Mouse (Mus musculus) lung, embryonic 14.5 days (tissue): ENCODE measurements around the gene Pgap2. TPM values are rescaled to one million over a fixed set of nuclear protein-coding genes. Genes with fewer than 3 reads are reported as not detected.

Experiments
- ATAC-seq: fragments of 200-750 bp; cut with Nextera tagmentation; 2 replicates; pipeline ENCODE4 v1.8.0; 2017; ENCODE audit warnings: mild to moderate bottlenecking, moderate TSS enrichment, moderate library complexity; ENCODE audit not compliant: insufficient read depth
- DNase-seq: peaks from one replicate; pipeline ENCODE4 v3.0.0-alpha.2; 2015
- H3K27ac ChIP-seq: fragments of 300-500 bp; sonication (generic); 2 replicates; pipeline ENCODE4 v1.5.1; 2014; ENCODE audit warnings: low read depth, mild to moderate bottlenecking, moderate library complexity
- H3K27me3 ChIP-seq: fragments of 300-500 bp; sonication (generic); 2 replicates; pipeline ENCODE4 v1.6.1; 2014; ENCODE audit warnings: low read length, control low read depth; ENCODE audit not compliant: insufficient read depth
- H3K36me3 ChIP-seq: fragments of 300-500 bp; sonication (generic); 2 replicates; pipeline ENCODE4 v1.6.1; 2014; ENCODE audit warnings: control low read depth; ENCODE audit not compliant: insufficient read depth
- H3K4me1 ChIP-seq: fragments of 300-500 bp; sonication (generic); 2 replicates; pipeline ENCODE4 v1.6.1; 2014; ENCODE audit warnings: antibody characterized with exemption, control low read depth; ENCODE audit not compliant: insufficient read depth
- H3K4me2 ChIP-seq: fragments of 300-500 bp; sonication (generic); 2 replicates; pipeline ENCODE4 v1.6.1; 2014; ENCODE audit warnings: mild to moderate bottlenecking
- H3K4me3 ChIP-seq: fragments of 300-500 bp; sonication (generic); 2 replicates; pipeline ENCODE4 v1.5.1; 2014; ENCODE audit warnings: low read depth, low read length
- H3K9ac ChIP-seq: fragments of 300-500 bp; sonication (generic); 2 replicates; pipeline ENCODE4 v1.6.1; 2014
- H3K9me3 ChIP-seq: fragments of 300-500 bp; sonication (generic); 2 replicates; pipeline ENCODE4 v1.6.1; 2016; ENCODE audit warnings: low read depth, low read length, control low read depth
- CTCF ChIP-seq: IDR thresholded peaks from 2 replicates; pipeline ENCODE4 v1.5.1; 2016; ENCODE audit warnings: antibody characterized with exemption, low read depth
- WGBS: fragments of 180-500 bp; shearing (Covaris S2); extraction: QIAGEN DNeasy Blood & Tissue Kit; methylation state at CpG from one replicate; pipeline ENCODE4 v1.1.7; 2014; 5-methylcytosine and 5-hydroxymethylcytosine counted together
- polyA plus RNA-seq: library from polyadenylated mRNA; unstranded; fragments of >200 nt; fragmentation: Nextera tagmentation; extraction: Ambion mirVana; gene quantifications from 2 replicates; pipeline ENCODE4 v1.2.1, GENCODE M21; 2014

Pgap2 gene
- polyA plus RNA-seq, 1 experiment from 2014 or later = 80.4 TPM

- 70% methylated on average over 5 of the region's 5 CpGs for WGBS
- no peak for TF ChIP-seq CTCF
- no peak overlapping the region for H3K9ac ChIP-seq
Measured at GRCm38 (mm10) chr7:102223883-102224738, 14.1 kb downstream of the Pgap2 start.

GRCm38 (mm10) chr7:102226051-102226450 is 16.0 kb downstream of the Pgap2 start:
- Histone ChIP-seq H3K4me1 (0 out of 2 replicates have a peak, but pooled peaks cover 6% of the 10 kb centered on the region), H3K9me3 (no peaks in the 10 kb centered on the region), H3K27me3 (no peaks in the 10 kb centered on the region), H3K9ac (no peak overlapping the region), H3K4me2 (no peak overlapping the region), H3K4me3 (no peak overlapping the region), H3K27ac (no peak overlapping the region), H3K36me3 (peaks cover 25% of the 10 kb centered on the region; the same call in 1 of the 2 replicates)
- no peak for DNase-seq
- WGBS = 83% methylated on average over 6 of the region's 6 CpGs
- no peak for TF ChIP-seq CTCF
- ATAC-seq = no peak

More at GRCm38 (mm10) chr7:102223883-102224738, 14.1 kb downstream of the Pgap2 start:
- DNase-seq = no peak
- 0 out of 2 replicates have a peak overlapping the region, but pooled peaks have one; percentile 73 for H3K4me3 ChIP-seq
- H3K27ac ChIP-seq = peak overlapping the region; percentile 24; the same call in 1 of the 2 replicates
- no peaks in the 10 kb centered on the region for H3K9me3 ChIP-seq
- peak overlapping the region; percentile 77 for H3K4me2 ChIP-seq
- no peaks in the 10 kb centered on the region for H3K27me3 ChIP-seq
- ATAC-seq = no peak
- H3K4me1 ChIP-seq = 0 out of 2 replicates have a peak, but pooled peaks cover 6% of the 10 kb centered on the region
- peaks cover 21% of the 10 kb centered on the region; the same call in 1 of the 2 replicates for H3K36me3 ChIP-seq

GRCm38 (mm10) chr7:102228049-102228670 is 18.2 kb downstream of the Pgap2 start:
- H3K27ac ChIP-seq = no peak overlapping the region
- no peak overlapping the region for H3K9ac ChIP-seq
- no peak overlapping the region for H3K4me3 ChIP-seq
- H3K4me2 ChIP-seq = no peak overlapping the region
- H3K9me3 ChIP-seq = no peaks in the 10 kb centered on the region
- H3K4me1 ChIP-seq = 0 out of 2 replicates have a peak, but pooled peaks cover 6% of the 10 kb centered on the region
- DNase-seq (no peak), ATAC-seq (no peak)
- H3K27me3 ChIP-seq = no peaks in the 10 kb centered on the region
- WGBS = 76% methylated on average over 4 of the region's 4 CpGs
- TF ChIP-seq CTCF = no peak
- peaks cover 33% of the 10 kb centered on the region; the same call in 1 of the 2 replicates for H3K36me3 ChIP-seq

- H3K9ac ChIP-seq = no peak overlapping the region
- peaks cover 37% of the 10 kb centered on the region; the same call in 1 of the 2 replicates for H3K36me3 ChIP-seq
- no peaks in the 10 kb centered on the region for H3K27me3 ChIP-seq
- H3K4me2 ChIP-seq = no peak overlapping the region
- DNase-seq = no peak
- no peak overlapping the region for H3K4me3 ChIP-seq
- H3K4me1 ChIP-seq = no peaks in the 10 kb centered on the region
- H3K9me3 ChIP-seq = no peaks in the 10 kb centered on the region
- WGBS = 74% methylated on average over 6 of the region's 6 CpGs
- no peak for ATAC-seq
- H3K27ac ChIP-seq = no peak overlapping the region
- no peak for TF ChIP-seq CTCF
Measured at GRCm38 (mm10) chr7:102229814-102230213, 19.8 kb downstream of the Pgap2 start.

GRCm38 (mm10) chr7:102233059-102233458 is 23.1 kb downstream of the Pgap2 start:
- 68% methylated on average over 4 of the region's 4 CpGs for WGBS
- Histone ChIP-seq H3K36me3 (peaks cover 50% of the 10 kb centered on the region), H3K27me3 (no peaks in the 10 kb centered on the region), H3K27ac (no peak overlapping the region), H3K4me2 (no peak overlapping the region), H3K4me3 (no peak overlapping the region), H3K9ac (no peak overlapping the region), H3K4me1 (no peaks in the 10 kb centered on the region), H3K9me3 (no peaks in the 10 kb centered on the region)
- no peak for TF ChIP-seq CTCF
- DNase-seq = no peak
- ATAC-seq = no peak

- no peak overlapping the region for H3K9ac ChIP-seq
- H3K27ac ChIP-seq = no peak overlapping the region
- DNase-seq (no peak), ATAC-seq (no peak)
- H3K4me3 ChIP-seq = no peak overlapping the region
- no peak overlapping the region for H3K4me2 ChIP-seq
- no peaks in the 10 kb centered on the region for H3K27me3 ChIP-seq
- H3K36me3 ChIP-seq = peaks cover 68% of the 10 kb centered on the region
- H3K9me3 ChIP-seq = no peaks in the 10 kb centered on the region
- WGBS = 89% methylated on average over 8 of the region's 8 CpGs
- H3K4me1 ChIP-seq = no peaks in the 10 kb centered on the region
- no peak for TF ChIP-seq CTCF
Measured at GRCm38 (mm10) chr7:102238686-102239286, 28.8 kb downstream of the Pgap2 start.
